In genomic region chr11:96757421-96757820, GRCm38 (mm10) we compare ENCODE assay signal across 21 mouse cellular contexts. TPM values are rescaled to one million over a fixed set of nuclear protein-coding genes. Genes with fewer than 3 reads are reported as not detected.
DNase-seq lines count a peak whose midpoint lies in the region; ATAC-seq and TF ChIP-seq lines count a peak whose summit lies in the region.
"Had no signal": no experiment of that assay in that cellular context is flagged by ENCODE, and none has a peak within 500 bp of the region (broad histone marks: within the 10 kb centered on the region; RNA-seq: fewer than 3 reads in every experiment).

No protein-coding gene starts in this region.

- no peaks in the 10 kb centered on the region for H3K36me3 ChIP-seq in lung, postnatal 0 days (ENCODE audit: insufficient read depth, low read length)
- H3K36me3 ChIP-seq in MEL (ENCODE audit: control insufficient read depth in 1 of 2, insufficient read depth in 2 of 2, low read length in 2 of 2) = no peaks in the 10 kb centered on the region
- H3K36me3 ChIP-seq in stomach, postnatal 0 days (ENCODE audit: control insufficient read depth, insufficient read depth, low read length) = no peaks in the 10 kb centered on the region
- no peaks in the 10 kb centered on the region for H3K36me3 ChIP-seq in hindbrain, embryonic 14.5 days (replicated peaks; ENCODE audit: control insufficient read depth, insufficient read depth)
- H3K36me3 ChIP-seq: embryonic facial prominence, embryonic 13.5 days; forebrain, embryonic 12.5 days; heart, embryonic 15.5 days; hindbrain, embryonic 13.5 days had no signal

- H3K4me1 ChIP-seq in lung, postnatal 0 days (ENCODE audit: insufficient read depth, low read depth, low read length) = no peaks in the 10 kb centered on the region
- H3K4me1 ChIP-seq in MEL (ENCODE audit: control insufficient read depth in 1 of 2, insufficient read depth in 2 of 2, low read length in 2 of 2) = no peaks in the 10 kb centered on the region
- H3K4me1 ChIP-seq in stomach, postnatal 0 days (replicated peaks; ENCODE audit: control insufficient read depth, insufficient read depth) = no peaks in the 10 kb centered on the region
- H3K4me1 ChIP-seq in hindbrain, embryonic 14.5 days (replicated peaks; ENCODE audit: control insufficient read depth, insufficient read depth, low read length) = no peaks in the 10 kb centered on the region
- H3K4me1 ChIP-seq: embryonic facial prominence, embryonic 13.5 days; forebrain, embryonic 12.5 days; heart, embryonic 15.5 days had no signal

- H3K9ac ChIP-seq in lung, postnatal 0 days (replicated peaks; ENCODE audit: low read depth) = no peak overlapping the region
- no peak overlapping the region for H3K9ac ChIP-seq in MEL (ENCODE audit: control insufficient read depth, low read depth, low read length, poor library complexity, severe bottlenecking)
- no peak overlapping the region for H3K9ac ChIP-seq in stomach, postnatal 0 days (ENCODE audit: low read length)
- H3K9ac ChIP-seq in hindbrain, embryonic 14.5 days = no peak overlapping the region
- H3K9ac ChIP-seq: embryonic facial prominence, embryonic 13.5 days; forebrain, embryonic 12.5 days; forebrain, postnatal 0 days; heart, embryonic 15.5 days; hindbrain, embryonic 13.5 days had no signal

- no peak overlapping the region for H3K4me2 ChIP-seq in lung, postnatal 0 days (replicated peaks; ENCODE audit: low read depth, low read length)
- no peak overlapping the region for H3K4me2 ChIP-seq in stomach, postnatal 0 days (replicated peaks; ENCODE audit: low read depth)
- no peak overlapping the region for H3K4me2 ChIP-seq in hindbrain, embryonic 14.5 days (replicated peaks)
- H3K4me2 ChIP-seq: embryonic facial prominence, embryonic 13.5 days; forebrain, embryonic 12.5 days; heart, embryonic 11.5 days; heart, embryonic 15.5 days; hindbrain, embryonic 13.5 days had no signal

- H3K79me2 ChIP-seq in MEL (ENCODE audit: control insufficient read depth, insufficient read depth, low read length, poor library complexity) = no peaks in the 10 kb centered on the region

- 48% methylated on average over 4 of the region's 4 CpGs for WGBS in lung, postnatal 0 days
- 53% methylated on average over 4 of the region's 4 CpGs for WGBS in stomach, postnatal 0 days
- 56% methylated on average over 4 of the region's 4 CpGs for WGBS in hindbrain, embryonic 14.5 days

- TF ChIP-seq CTCF in lung, postnatal 0 days (IDR thresholded peaks at IDR 0.05) = peak; percentile 34
- TF ChIP-seq CTCF in MEL (IDR thresholded peaks at IDR 0.05 in 2 of 3, conservative IDR thresholded peaks at IDR 0.05 in 1 of 3; ENCODE audit: control insufficient read depth in 1 of 3, insufficient read depth in 1 of 3, low read depth in 2 of 3, low read length in 3 of 3, poor library complexity in 1 of 3, severe bottlenecking in 1 of 3) = peak; percentile 10 to 44 (median 17); a peak in 3 of 6 replicates
- TF ChIP-seq CTCF in stomach, postnatal 0 days (IDR thresholded peaks at IDR 0.05; ENCODE audit: low read depth) = peak; percentile 25; the same call in 1 of the 2 replicates

- TF ChIP-seq RAD21 in MEL (IDR thresholded peaks at IDR 0.05; ENCODE audit: low read depth, low read length) = no peak

- no peak overlapping the region for H3K4me3 ChIP-seq in lung, postnatal 0 days (ENCODE audit: low read depth, low read length)
- no peak overlapping the region for H3K4me3 ChIP-seq in MEL (ENCODE audit: control insufficient read depth in 1 of 2, insufficient read depth in 1 of 2, low read depth in 2 of 2, low read length in 2 of 2)
- H3K4me3 ChIP-seq in stomach, postnatal 0 days (ENCODE audit: low read depth, low read length) = no peak overlapping the region
- no peak overlapping the region for H3K4me3 ChIP-seq in hindbrain, embryonic 14.5 days (replicated peaks; ENCODE audit: low read length)
- H3K4me3 ChIP-seq: embryonic facial prominence, embryonic 13.5 days; forebrain, embryonic 12.5 days; heart, adult 2 months; heart, embryonic 15.5 days; hindbrain, embryonic 13.5 days had no signal

- no peak for TF ChIP-seq EP300 in lung, postnatal 0 days (IDR thresholded peaks at IDR 0.05)
- no peak for TF ChIP-seq EP300 in MEL (IDR thresholded peaks at IDR 0.05; ENCODE audit: low read depth in 1 of 2, low read length in 2 of 2)
- no peak for TF ChIP-seq EP300 in stomach, postnatal 0 days (optimal IDR thresholded peaks at IDR 0.05)

- no peak for ATAC-seq in CD4-positive, CD25-positive, alpha-beta regulatory T cell, adult 4 months
- no peak for ATAC-seq in lung, postnatal 0 days
- no peak for ATAC-seq in stomach, postnatal 0 days (ENCODE audit: low FRiP score, low TSS enrichment)
- ATAC-seq in hindbrain, embryonic 14.5 days (ENCODE audit: low FRiP score) = no peak
- ATAC-seq: forebrain, postnatal 0 days had no signal

- H3K9me3 ChIP-seq in lung, postnatal 0 days (ENCODE audit: low read length) = no peaks in the 10 kb centered on the region
- no peaks in the 10 kb centered on the region for H3K9me3 ChIP-seq in MEL (replicated peaks; ENCODE audit: insufficient read depth, low read length)
- H3K9me3 ChIP-seq in stomach, postnatal 0 days (ENCODE audit: control insufficient read depth, low read length) = no peaks in the 10 kb centered on the region
- H3K9me3 ChIP-seq in hindbrain, embryonic 14.5 days (ENCODE audit: control insufficient read depth, low read length) = no peaks in the 10 kb centered on the region
- H3K9me3 ChIP-seq: embryonic facial prominence, embryonic 13.5 days; forebrain, embryonic 12.5 days; heart, embryonic 15.5 days; hindbrain, embryonic 13.5 days had no signal

- DNase-seq in CD4-positive, CD25-positive, alpha-beta regulatory T cell, adult 2 months (ENCODE audit: low read depth, low spot score) = peak; percentile 23
- DNase-seq in lung, postnatal 0 days (ENCODE audit: low spot score) = no peak
- DNase-seq in lung, adult 18-20 months = no peak
- peak; percentile 34 for DNase-seq in MEL (ENCODE audit: low read depth, low spot score)
- DNase-seq in stomach, postnatal 0 days (ENCODE audit: low spot score) = no peak
- DNase-seq in hindbrain, embryonic 14.5 days (ENCODE audit: low spot score) = no peak
- DNase-seq in adrenal gland, adult 2 months = no peak
- DNase-seq: adrenal gland, postnatal 14 days; cerebellum, adult 11-12 months; cerebellum, adult 9-11 months; cerebellum, postnatal 36 days; forebrain, postnatal 0 days; gastrocnemius, postnatal 14 days; heart, adult 2 months; heart, postnatal 14 days had no signal

- no peaks in the 10 kb centered on the region for H3K27me3 ChIP-seq in lung, postnatal 0 days (replicated peaks; ENCODE audit: insufficient read depth, low read length)
- peaks cover 4 to 9% of the 10 kb centered on the region in 2 experiments for H3K27me3 ChIP-seq in MEL (ENCODE audit: control insufficient read depth in 1 of 2, insufficient read depth in 2 of 2, low read length in 2 of 2)
- H3K27me3 ChIP-seq in stomach, postnatal 0 days (ENCODE audit: control insufficient read depth, insufficient read depth, low read length) = no peaks in the 10 kb centered on the region
- H3K27me3 ChIP-seq in hindbrain, embryonic 14.5 days (ENCODE audit: control insufficient read depth, insufficient read depth, low read length) = no peaks in the 10 kb centered on the region
- H3K27me3 ChIP-seq: embryonic facial prominence, embryonic 13.5 days; forebrain, embryonic 12.5 days; heart, embryonic 15.5 days; hindbrain, embryonic 13.5 days had no signal

- TF ChIP-seq POLR2A in MEL (IDR thresholded peaks at IDR 0.05; ENCODE audit: control insufficient read depth in 1 of 2, insufficient read depth in 1 of 2, low read depth in 1 of 2, low read length in 2 of 2, poor library complexity in 1 of 2) = no peak

- no peak overlapping the region for H3K27ac ChIP-seq in lung, postnatal 0 days (ENCODE audit: low read length)
- no peak overlapping the region for H3K27ac ChIP-seq in MEL (ENCODE audit: control insufficient read depth, low read depth, low read length)
- H3K27ac ChIP-seq in stomach, postnatal 0 days (replicated peaks) = no peak overlapping the region
- no peak overlapping the region for H3K27ac ChIP-seq in hindbrain, embryonic 14.5 days
- H3K27ac ChIP-seq: embryonic facial prominence, embryonic 13.5 days; forebrain, embryonic 12.5 days; heart, adult 2 months; heart, embryonic 15.5 days; hindbrain, embryonic 13.5 days had no signal

TF ChIP-seq in MEL, 35 proteins besides CTCF, POLR2A, EP300 and RAD21:
- TF ChIP-seq CHD1 (IDR thresholded peaks at IDR 0.05; ENCODE audit: low read depth, low read length) = no peak
- TF ChIP-seq SMC3 (IDR thresholded peaks at IDR 0.05; ENCODE audit: low read depth, low read length) = peak; percentile 46

RNA-seq across cellular contexts. Expression of gene Snx11, which starts 19.9 kb away (rescaled TPM):
- 10 to 100 TPM; 11.7 to 21.8 TPM for polyA plus RNA-seq in CD4-positive, CD25-positive, alpha-beta regulatory T cell, adult 4 months (2017; shearing (Covaris generic))
- polyA plus RNA-seq in lung, postnatal 0 days (2015; fragmentation: Nextera tagmentation; extraction: Ambion mirVana) = 18.4 and 18.7 TPM in 2 replicates
- total RNA-seq in MEL (2012; rRNA removed) = 33.9 and 43.1 TPM in 2 replicates
- polyA plus RNA-seq in MEL (2012; ENCODE audit: insufficient read depth in 1 of 2, insufficient read length in 2 of 2, low read depth in 1 of 2, low replicate concordance in 2 of 2, missing spikeins in 1 of 2) = 10 to 100 TPM in 1 of 2 experiments, not detected in 1; 33.7 TPM
- polyA plus RNA-seq in stomach, postnatal 0 days (2015; fragmentation: Nextera tagmentation; extraction: Ambion mirVana) = 17.6 and 17.8 TPM in 2 replicates
- 37.9 and 42.5 TPM in 2 replicates for polyA plus RNA-seq in hindbrain, embryonic 14.5 days (2014; fragmentation: Nextera tagmentation; extraction: Ambion mirVana)
- 10 to 100 TPM; 22.7 to 31.2 TPM for total RNA-seq in adrenal gland, adult 2 months (2021)
- 12.4 and 12.6 TPM in 2 replicates for polyA plus RNA-seq in adrenal gland, adult 2 months (2012; rRNA removed)

RNA-seq across cellular contexts. Expression of gene Cbx1, which starts 31.5 kb away (rescaled TPM):
- polyA plus RNA-seq in CD4-positive, CD25-positive, alpha-beta regulatory T cell, adult 4 months (2017; shearing (Covaris generic)) = 10 to 100 TPM; 50.8 to 52.7 TPM
- polyA plus RNA-seq in lung, postnatal 0 days (2015; fragmentation: Nextera tagmentation; extraction: Ambion mirVana) = 48.6 and 54.0 TPM in 2 replicates
- total RNA-seq in MEL (2012; rRNA removed) = 132 and 135 TPM in 2 replicates
- polyA plus RNA-seq in MEL (2012; ENCODE audit: insufficient read depth in 1 of 2, insufficient read length in 2 of 2, low read depth in 1 of 2, low replicate concordance in 2 of 2, missing spikeins in 1 of 2) = 100 to 1,000 TPM; 152 to 368 TPM
- polyA plus RNA-seq in stomach, postnatal 0 days (2015; fragmentation: Nextera tagmentation; extraction: Ambion mirVana) = 30.5 and 38.7 TPM in 2 replicates
- polyA plus RNA-seq in hindbrain, embryonic 14.5 days (2014; fragmentation: Nextera tagmentation; extraction: Ambion mirVana) = 52.5 and 57.7 TPM in 2 replicates
- 10 to 100 TPM; 65.7 to 72.8 TPM for total RNA-seq in adrenal gland, adult 2 months (2021)
- polyA plus RNA-seq in adrenal gland, adult 2 months (2012; rRNA removed) = 40.0 and 58.2 TPM in 2 replicates

Comparison
In these comparisons a context has a peak if more than half of its experiments do, and no peak if none do; other contexts are left out.
1. DNase-seq: peak in CD4-positive, CD25-positive, alpha-beta regulatory T cell, adult 2 months (single experiment) and MEL (single experiment); none in lung, postnatal 0 days (single experiment), lung, adult 18-20 months (0 of 2), stomach, postnatal 0 days (single experiment), hindbrain, embryonic 14.5 days (single experiment) and adrenal gland, adult 2 months (single experiment).
2. Peak in every context shown above with its lines, with median percentiles within 50 percentile points of each other: CTCF ChIP-seq.